Mouse (Mus musculus): Measurements from ENCODE around the gene Fcrl5.
"Not testable (repeated sequence)": the region's sequence is repeated elsewhere in the genome, so short reads cannot be mapped to it uniquely, and the experiment has no call there.

DNA sequence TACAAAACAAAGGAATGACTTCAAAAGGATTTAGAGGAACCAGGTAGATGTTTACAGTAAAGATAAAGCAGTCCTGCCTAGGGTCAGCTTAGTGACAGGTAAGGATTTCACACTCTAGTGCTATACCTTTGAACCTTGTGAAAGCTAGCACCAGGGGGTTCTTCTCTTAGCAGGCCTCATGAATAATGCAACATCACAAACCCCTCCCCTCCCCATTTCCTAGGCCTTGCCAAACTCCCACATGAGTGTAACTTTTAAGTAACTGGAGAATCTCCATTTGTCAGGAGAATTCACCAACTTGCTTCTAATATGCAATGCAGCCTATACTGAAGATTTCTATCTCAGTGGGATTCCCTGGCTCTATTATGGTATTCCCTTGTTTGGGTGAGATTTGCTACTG is 43.7 kb downstream of the Fcrl5 start:
- TF ChIP-seq CTCF, EP300 (IDR thresholded peaks at IDR 0.05; ENCODE audit: low read depth): not testable (repeated sequence)

Data from liver, postnatal 0 days (tissue).